Mouse (Mus musculus): ENCODE measurements around the gene Eif2s2. TPM values are rescaled to one million over a fixed set of nuclear protein-coding genes. Genes with fewer than 3 reads are reported as not detected.
"Not testable (repeated sequence)": the region's sequence is repeated elsewhere in the genome, so short reads cannot be mapped to it uniquely, and the experiment has no call there.

Eif2s2 gene
- total RNA-seq, 2 experiments from 2014 or later = 54.2 to 55.6 TPM

DNA sequence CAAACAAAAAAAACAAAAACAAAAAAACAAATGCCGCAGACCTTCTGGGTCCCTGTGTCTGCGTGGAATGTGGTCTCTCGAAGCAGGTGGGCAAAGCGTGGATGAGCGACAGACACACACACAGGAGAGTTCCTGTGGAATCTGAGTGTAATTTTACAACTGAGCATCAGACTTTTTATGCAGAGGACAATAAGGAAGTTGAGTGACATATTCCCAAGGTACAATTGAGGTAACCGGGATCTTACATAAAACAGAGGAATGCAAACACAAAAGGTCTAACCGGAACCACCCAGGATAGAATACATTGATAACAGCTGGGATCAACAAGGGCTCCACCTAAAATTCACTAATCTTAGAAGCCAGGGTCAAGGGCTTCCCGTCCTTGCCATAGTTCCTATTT is 6.3 kb upstream of the Eif2s2 start:
- not testable (repeated sequence) for DNase-seq (ENCODE audit: extremely low spot score in 1 of 2, low spot score in 1 of 2)

DNA sequence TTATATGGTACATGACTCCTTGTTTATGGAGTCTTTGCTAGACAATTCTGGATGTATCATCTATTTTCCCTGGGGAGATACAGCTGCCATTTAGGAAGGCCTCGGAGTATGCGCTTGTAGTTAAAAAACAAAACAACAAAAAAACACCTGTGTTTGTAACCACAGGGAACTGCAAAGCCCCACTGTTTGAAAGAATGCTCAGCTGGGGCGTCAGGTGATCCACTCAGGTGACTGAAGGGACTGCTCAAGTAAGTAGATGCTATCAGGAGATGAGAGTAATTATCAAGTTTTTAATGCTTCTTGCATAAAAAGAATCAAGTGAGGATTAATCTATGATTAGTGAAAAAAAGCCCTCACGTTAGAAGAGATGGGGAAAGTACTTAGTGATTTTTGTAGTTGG is 813 bp upstream of the Eif2s2 start:
- no peak for DNase-seq (ENCODE audit: extremely low spot score in 1 of 2, low spot score in 1 of 2)

DNA sequence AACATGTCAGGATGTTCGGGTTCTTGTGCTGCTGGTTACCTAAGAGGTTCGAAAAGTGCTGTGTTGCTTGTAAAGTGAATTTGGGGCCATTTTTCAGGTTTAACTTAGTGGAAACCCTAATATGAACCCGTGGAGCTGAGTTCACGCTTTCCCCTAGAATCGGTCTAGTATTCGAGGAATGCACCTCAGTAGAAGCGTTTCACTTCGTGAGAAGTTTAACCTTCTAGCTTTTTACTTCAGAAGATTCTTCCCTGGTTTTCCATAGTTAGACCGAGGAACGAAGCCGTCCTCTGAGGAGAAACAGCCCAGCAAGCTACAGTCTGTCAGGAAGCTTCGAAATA is 280 bp upstream of the Eif2s2 start:
- no peak for DNase-seq (ENCODE audit: extremely low spot score in 1 of 2, low spot score in 1 of 2)

- DNase-seq (ENCODE audit: extremely low spot score in 1 of 2, low spot score in 1 of 2) = no peak
Observed at GRCm38 (mm10) chr2:154891585-154891984, 1.1 kb downstream of the Eif2s2 start.

DNA sequence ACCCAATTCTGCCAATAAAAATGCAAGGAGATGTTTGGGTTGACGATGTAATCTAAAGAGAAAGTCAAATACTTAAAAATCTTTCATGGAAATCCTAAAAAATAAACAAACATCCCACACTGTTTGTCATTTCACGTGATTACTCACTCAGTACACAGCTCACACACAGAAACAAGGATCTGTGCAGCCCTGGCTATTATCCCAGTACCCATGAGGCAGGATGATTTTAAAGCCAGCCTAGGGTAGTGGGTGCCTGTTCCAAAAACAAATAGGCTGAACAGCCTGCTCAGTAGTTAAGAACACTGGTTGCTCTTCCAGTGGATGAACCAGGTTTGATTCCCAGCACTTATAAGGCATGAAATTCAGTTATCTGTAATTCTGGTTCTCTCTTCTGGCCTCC is 16.1 kb downstream of the Eif2s2 start:
- DNase-seq (ENCODE audit: extremely low spot score in 1 of 2, low spot score in 1 of 2) = no peak

DNA sequence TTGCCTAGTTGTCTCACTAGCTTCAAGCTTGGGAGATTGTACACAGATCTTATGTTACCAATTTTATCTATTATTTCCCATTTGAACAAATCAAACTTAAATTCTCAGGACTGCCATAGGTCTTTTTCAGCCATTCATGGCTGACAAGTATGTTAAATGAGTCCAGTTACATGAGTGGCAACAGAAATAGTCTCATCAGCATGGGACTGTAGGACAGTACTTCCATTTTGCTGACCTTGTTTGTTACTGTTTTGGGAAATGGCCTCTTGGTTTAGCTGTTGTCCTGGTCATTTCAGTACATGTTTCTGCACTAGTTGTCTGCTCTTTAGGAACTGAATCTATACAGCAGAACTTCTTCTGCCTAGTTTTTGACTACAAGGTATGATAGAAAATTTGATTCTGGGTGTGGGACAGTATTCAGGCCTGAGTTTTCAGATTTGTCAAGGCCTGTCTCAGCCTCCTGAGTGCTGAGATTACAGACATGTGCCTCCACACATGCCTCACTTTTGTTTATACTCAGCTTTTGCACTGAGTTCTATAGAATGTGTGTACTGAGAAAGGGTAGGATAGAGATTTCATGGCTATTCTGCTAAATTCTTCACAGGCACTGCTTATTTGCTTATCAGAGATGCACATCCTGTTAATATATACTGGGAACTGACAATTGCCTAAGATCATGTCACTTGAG is 22.6 kb downstream of the Eif2s2 start:
- DNase-seq (ENCODE audit: extremely low spot score in 1 of 2, low spot score in 1 of 2) = no peak

- no peak for DNase-seq (ENCODE audit: extremely low spot score in 1 of 2, low spot score in 1 of 2)
Observed at GRCm38 (mm10) chr2:154868106-154868505, 24.6 kb downstream of the Eif2s2 start.

- no peak for DNase-seq (ENCODE audit: extremely low spot score in 1 of 2, low spot score in 1 of 2)
Observed at GRCm38 (mm10) chr2:154865696-154866095, 27.0 kb downstream of the Eif2s2 start.

DNA sequence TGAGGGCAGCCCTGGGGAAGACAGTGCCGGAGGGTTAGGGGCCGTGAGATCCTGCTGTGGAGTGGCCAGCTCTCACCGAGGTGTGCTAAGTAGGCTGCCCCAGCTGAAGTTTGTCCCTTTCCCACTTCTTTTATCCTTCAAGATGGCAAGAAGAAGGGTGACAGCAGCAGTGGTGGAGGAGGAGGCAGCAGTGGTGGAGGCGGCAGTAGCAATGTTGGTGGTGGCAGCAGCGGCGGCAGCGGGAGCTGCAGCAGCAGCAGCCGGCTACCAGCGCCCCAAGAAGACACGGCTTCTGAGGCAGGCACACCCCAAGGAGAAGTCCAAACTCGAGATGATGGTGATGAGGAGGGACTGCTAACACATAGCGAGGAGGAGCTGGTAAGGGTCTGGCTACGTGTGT is 29.1 kb downstream of the Eif2s2 start:
- no peak for DNase-seq (ENCODE audit: extremely low spot score in 1 of 2, low spot score in 1 of 2)

- DNase-seq (ENCODE audit: extremely low spot score in 1 of 2, low spot score in 1 of 2) = peak in 1 of 2 experiments; percentile 71
Observed at GRCm38 (mm10) chr2:154855383-154855782, 37.4 kb downstream of the Eif2s2 start.

- no peak for DNase-seq (ENCODE audit: extremely low spot score in 1 of 2, low spot score in 1 of 2)
Observed at GRCm38 (mm10) chr2:154848086-154848485, 44.6 kb downstream of the Eif2s2 start.

- DNase-seq (ENCODE audit: extremely low spot score in 1 of 2, low spot score in 1 of 2) = no peak
Observed at GRCm38 (mm10) chr2:154836537-154836936, 56.2 kb downstream of the Eif2s2 start.

DNA sequence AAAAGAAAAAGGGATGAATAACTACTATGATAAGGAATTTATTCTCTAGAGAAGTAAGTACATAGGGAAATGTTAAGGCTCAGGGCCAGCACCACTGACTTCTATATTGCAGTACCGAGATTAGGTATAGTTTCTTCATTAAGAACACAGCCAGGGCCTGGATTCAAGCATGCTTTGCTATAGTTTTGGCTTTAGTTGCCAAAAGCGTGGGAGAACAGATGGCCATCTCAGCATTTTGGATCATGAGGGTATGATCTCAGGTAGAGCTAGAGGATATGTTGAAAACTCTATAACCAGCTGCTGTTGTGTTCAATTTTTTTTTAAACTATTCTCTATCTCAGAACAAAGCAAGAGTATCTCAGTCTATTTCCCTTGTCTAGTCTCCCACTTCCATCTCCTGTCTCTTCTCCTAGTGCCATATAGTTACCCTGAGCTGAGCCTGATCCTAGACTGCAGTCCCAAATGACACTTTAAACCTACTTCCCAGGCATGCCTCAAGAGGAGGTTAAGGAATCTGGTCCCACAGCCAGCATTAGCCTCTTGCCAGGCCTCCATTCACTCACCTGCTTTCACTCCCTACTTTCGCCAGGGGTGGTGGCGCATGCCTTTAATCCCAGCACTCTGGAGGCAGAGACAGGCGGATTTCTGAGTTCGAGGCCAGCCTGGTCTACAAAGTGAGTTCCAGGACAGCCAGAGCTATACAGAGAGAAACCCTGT is 58.4 kb downstream of the Eif2s2 start:
- DNase-seq (ENCODE audit: extremely low spot score in 1 of 2, low spot score in 1 of 2) = no peak

GRCm38 (mm10) chr2:154832471-154832870 is 60.3 kb downstream of the Eif2s2 start:
- no peak for DNase-seq (ENCODE audit: extremely low spot score in 1 of 2, low spot score in 1 of 2)

- no peak for DNase-seq (ENCODE audit: extremely low spot score in 1 of 2, low spot score in 1 of 2)
Observed at GRCm38 (mm10) chr2:154827521-154827920, 65.2 kb downstream of the Eif2s2 start.

DNA sequence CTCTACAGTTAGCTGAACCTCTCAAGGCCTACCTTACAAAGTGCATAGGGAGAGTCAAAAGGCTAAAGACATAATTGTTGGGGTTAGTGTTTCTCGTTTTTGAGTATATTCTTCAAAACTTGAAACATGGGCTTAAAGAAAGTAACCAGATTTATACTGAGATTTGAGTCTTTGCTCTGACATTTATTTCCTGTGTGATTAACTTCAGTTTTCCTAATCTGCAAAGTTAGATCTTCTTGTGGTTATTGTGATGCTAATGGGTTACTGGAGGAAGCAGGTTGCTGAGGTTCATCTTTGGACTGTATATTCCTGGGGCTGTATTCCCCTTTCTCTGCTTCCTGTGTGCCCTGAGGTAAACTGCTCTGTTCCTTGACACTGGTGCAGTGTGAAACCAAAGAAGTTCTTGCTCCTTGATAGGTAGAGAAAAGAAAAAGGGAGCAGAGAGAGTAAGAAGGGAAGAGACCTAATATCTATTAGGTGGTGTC is 66.6 kb downstream of the Eif2s2 start:
- DNase-seq (ENCODE audit: extremely low spot score in 1 of 2, low spot score in 1 of 2) = no peak

Other genes with a start within 250 kb of the Eif2s2 start
- 100 to 1,000 TPM; 206 to 232 TPM for gene Chmp4b, start 241.2 kb downstream of the Eif2s2 start, total RNA-seq (2021)
- gene Gm14214, start 122.9 kb downstream of the Eif2s2 start, total RNA-seq (2021) = not detected
- 10 to 100 TPM; 70.8 to 74.2 TPM for gene Raly, start 101.8 kb downstream of the Eif2s2 start, total RNA-seq (2021)
- not detected for gene a, start 101.5 kb downstream of the Eif2s2 start, total RNA-seq (2021)
- gene Gm14226, start 125.3 kb upstream of the Eif2s2 start, total RNA-seq (2021) = under 1 TPM; 0.25 to 0.26 TPM
- 10 to 100 TPM; 15.4 TPM for gene Ahcy, start 181.6 kb upstream of the Eif2s2 start, total RNA-seq (2021)
- gene Itch, start 240.6 kb upstream of the Eif2s2 start, total RNA-seq (2021) = 10 to 100 TPM; 56.5 to 57.7 TPM